Mouse (Mus musculus) cerebellum, adult 2 months (tissue): Measurements from ENCODE around the gene Ddx54.

Source experiments
- CTCF ChIP-seq: fragments of 200-500 bp; IDR thresholded peaks from 2 replicates; pipeline ENCODE4 v1.5.1; 2011; ENCODE audit warnings: low read depth, mild to moderate bottlenecking, control low read depth, low read length, moderate library complexity, borderline replicate concordance; ENCODE audit not compliant: insufficient read depth
- POLR2A ChIP-seq: fragments of 200-500 bp; IDR thresholded peaks from 2 replicates; pipeline ENCODE4 v1.6.1; 2011; ENCODE audit warnings: low read length, control low read depth, borderline replicate concordance; ENCODE audit not compliant: insufficient read depth

- TF ChIP-seq CTCF: no peak
- no peak for TF ChIP-seq POLR2A
These were observed 45.3 kb upstream of the Ddx54 start for GRCm38 (mm10) chr5:120567253-120567701.
